Mouse (Mus musculus): Measurements from ENCODE around the gene Tk2. TPM values are rescaled to one million over a fixed set of nuclear protein-coding genes. Genes with fewer than 3 reads are reported as not detected.
A peak's percentile ranks its signal among the peaks of the same experiment; 100 is the strongest.
"Not testable (repeated sequence)": the region's sequence is repeated elsewhere in the genome, so short reads cannot be mapped to it uniquely, and the experiment has no call there.

Gene Tk2
- 16.3 and 16.4 TPM in 2 replicates for polyA plus RNA-seq (2014; fragmentation: Nextera tagmentation; extraction: Ambion mirVana)

DNA sequence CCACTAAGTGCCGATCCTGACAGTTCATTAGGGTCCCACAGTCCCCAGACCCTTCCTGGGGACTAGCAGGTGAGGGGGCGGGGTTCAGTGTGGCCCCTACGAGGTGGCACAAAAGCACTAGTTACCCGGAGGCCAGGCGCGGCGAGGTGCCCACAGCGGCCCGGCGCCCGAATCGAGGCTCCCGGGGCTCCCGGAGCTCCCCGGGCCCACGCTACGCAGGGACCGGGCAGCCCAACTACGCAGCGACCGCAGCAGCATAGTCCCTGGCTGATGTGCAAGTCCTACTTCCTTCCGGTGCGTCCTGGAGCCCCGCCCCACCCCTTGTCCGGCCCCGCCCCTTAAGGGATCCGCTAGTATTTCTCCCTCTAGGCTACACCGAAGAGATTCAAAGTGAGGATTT lies at the start of gene Tk2:
Gene Tk2 (minus strand): TSS at position 283 of the 400 bp plus-strand sequence.
- TF ChIP-seq CTCF (IDR thresholded peaks at IDR 0.05; ENCODE audit: low read depth) = no peak
- Histone ChIP-seq H3K4me2 (peak within 1 kb of the TSS; percentile 86), H3K4me1 (ENCODE audit: insufficient read depth) (peaks cover 4% of the 10 kb centered on the region), H3K9ac (peak within 1 kb of the TSS; percentile 76), H3K27ac (ENCODE audit: low read depth) (no peak within 1 kb of the TSS; the same call in 1 of the 2 replicates), H3K9me3 (ENCODE audit: low read depth, low read length) (no peaks in the 10 kb centered on the region), H3K27me3 (ENCODE audit: insufficient read depth, low read length) (no peaks in the 10 kb centered on the region), H3K4me3 (ENCODE audit: low read depth, low read length) (peak within 1 kb of the TSS; percentile 85), H3K36me3 (ENCODE audit: insufficient read depth) (0 out of 2 replicates have a peak, but pooled peaks cover 3% of the 10 kb centered on the region)
- ATAC-seq (ENCODE audit: insufficient read depth) (peak; percentile 83), DNase-seq (peak; percentile 83)
- under 1% methylated on average over 28 of the region's 28 CpGs for WGBS

DNA sequence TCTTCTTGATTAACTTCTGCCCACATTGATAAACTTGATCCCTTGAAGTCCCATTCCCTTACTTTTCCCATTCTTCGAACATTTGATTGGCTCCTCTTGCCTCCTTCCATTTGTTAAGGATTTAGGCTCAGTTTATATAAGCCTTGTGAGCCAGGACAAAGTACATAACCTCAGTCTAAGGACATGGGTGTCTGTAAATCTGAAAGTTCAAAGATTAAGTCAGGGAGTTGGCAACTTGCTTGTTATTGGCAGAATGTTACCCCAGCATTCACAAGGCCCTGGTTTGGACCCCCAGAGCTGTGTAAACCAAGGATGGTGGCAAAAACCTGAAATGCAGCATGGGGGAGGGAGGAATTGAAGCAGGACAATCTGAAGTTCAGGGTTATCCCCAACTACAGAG lies 46.0 kb upstream of the Tk2 start:
- TF ChIP-seq CTCF (IDR thresholded peaks at IDR 0.05; ENCODE audit: low read depth) = no peak
- WGBS = 77% methylated on average over 1 of the region's 1 CpGs
- no peak overlapping the region for H3K4me2 ChIP-seq

DNA sequence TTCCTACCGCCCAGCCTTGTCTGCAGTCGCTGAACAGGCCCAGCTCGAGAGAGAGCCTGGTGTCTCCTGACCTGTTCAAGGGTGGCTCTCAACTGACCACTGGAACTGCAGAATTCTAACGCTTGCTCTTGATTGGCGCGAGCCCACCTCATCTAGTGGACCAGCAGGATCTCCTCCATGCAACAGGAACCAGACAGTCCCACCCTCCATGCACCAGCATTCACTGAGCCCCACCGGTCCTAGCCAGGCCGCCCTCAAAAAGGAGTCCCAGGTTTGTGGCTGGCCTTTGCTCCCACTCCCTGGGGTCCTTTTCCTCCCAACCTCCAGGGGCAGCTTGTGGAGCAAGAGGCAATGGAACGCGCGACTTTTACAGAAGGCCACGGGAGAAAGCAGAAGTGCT lies 44.7 kb upstream of the Tk2 start, which contains the start of gene Cmtm2a:
Gene Cmtm2a (minus strand): TSS at position 101 of the 400 bp plus-strand sequence.
- not testable (repeated sequence) for H3K27me3 ChIP-seq (ENCODE audit: insufficient read depth, low read length); H3K9ac ChIP-seq; H3K4me3 ChIP-seq (ENCODE audit: low read depth, low read length); H3K4me2 ChIP-seq; H3K36me3 ChIP-seq (ENCODE audit: insufficient read depth); DNase-seq; H3K27ac ChIP-seq (ENCODE audit: low read depth); ATAC-seq (ENCODE audit: insufficient read depth); H3K9me3 ChIP-seq (ENCODE audit: low read depth, low read length); H3K4me1 ChIP-seq (ENCODE audit: insufficient read depth)
- 78% methylated on average over 12 of the region's 12 CpGs for WGBS

More for the DNA sequence above, 46.0 kb upstream of the Tk2 start:
- H3K9ac ChIP-seq = no peak overlapping the region
- H3K27ac ChIP-seq (ENCODE audit: low read depth) = no peak overlapping the region
- H3K4me3 ChIP-seq (ENCODE audit: low read depth, low read length) = no peak overlapping the region
- no peak for DNase-seq
- no peaks in the 10 kb centered on the region for H3K4me1 ChIP-seq (ENCODE audit: insufficient read depth)
- no peaks in the 10 kb centered on the region for H3K27me3 ChIP-seq (ENCODE audit: insufficient read depth, low read length)
- H3K36me3 ChIP-seq (ENCODE audit: insufficient read depth) = no peaks in the 10 kb centered on the region
- no peak for ATAC-seq (ENCODE audit: insufficient read depth)
- no peaks in the 10 kb centered on the region for H3K9me3 ChIP-seq (ENCODE audit: low read depth, low read length)

DNA sequence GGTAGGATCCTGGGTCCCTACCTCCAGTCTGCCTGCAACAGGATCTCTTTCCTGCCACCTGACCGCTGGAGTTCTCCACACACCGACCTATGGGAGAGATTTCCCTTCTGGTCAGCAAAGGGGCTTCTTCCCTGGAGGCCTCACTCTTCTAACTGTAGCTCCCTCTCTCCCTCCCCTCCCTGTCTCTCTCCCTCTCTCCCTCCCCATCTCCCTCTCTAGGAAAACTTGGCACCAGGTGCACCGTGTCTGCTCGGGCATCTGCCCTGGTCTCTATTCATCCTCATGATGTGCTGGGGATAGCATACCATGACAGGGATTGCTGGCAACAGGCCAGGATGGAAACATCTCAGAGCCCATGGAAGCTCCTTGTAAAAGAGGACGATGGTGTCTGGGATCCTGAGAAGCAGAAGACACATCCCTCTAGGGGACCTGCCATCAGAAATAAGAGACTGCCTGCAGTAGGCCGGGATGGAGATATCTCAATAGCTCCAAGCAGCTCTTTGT lies 20.6 kb upstream of the Tk2 start:
- no peak overlapping the region for H3K9ac ChIP-seq
- 0 out of 2 replicates have a peak, but pooled peaks cover 7% of the 10 kb centered on the region for H3K36me3 ChIP-seq (ENCODE audit: insufficient read depth)
- 81% methylated on average over 6 of the region's 6 CpGs for WGBS
- H3K27ac ChIP-seq (ENCODE audit: low read depth) = no peak overlapping the region
- no peak overlapping the region for H3K4me2 ChIP-seq
- no peaks in the 10 kb centered on the region for H3K9me3 ChIP-seq (ENCODE audit: low read depth, low read length)
- DNase-seq = no peak
- H3K27me3 ChIP-seq (ENCODE audit: insufficient read depth, low read length) = no peaks in the 10 kb centered on the region
- ATAC-seq (ENCODE audit: insufficient read depth) = no peak
- no peaks in the 10 kb centered on the region for H3K4me1 ChIP-seq (ENCODE audit: insufficient read depth)
- TF ChIP-seq CTCF (IDR thresholded peaks at IDR 0.05; ENCODE audit: low read depth) = no peak
- no peak overlapping the region for H3K4me3 ChIP-seq (ENCODE audit: low read depth, low read length)

DNA sequence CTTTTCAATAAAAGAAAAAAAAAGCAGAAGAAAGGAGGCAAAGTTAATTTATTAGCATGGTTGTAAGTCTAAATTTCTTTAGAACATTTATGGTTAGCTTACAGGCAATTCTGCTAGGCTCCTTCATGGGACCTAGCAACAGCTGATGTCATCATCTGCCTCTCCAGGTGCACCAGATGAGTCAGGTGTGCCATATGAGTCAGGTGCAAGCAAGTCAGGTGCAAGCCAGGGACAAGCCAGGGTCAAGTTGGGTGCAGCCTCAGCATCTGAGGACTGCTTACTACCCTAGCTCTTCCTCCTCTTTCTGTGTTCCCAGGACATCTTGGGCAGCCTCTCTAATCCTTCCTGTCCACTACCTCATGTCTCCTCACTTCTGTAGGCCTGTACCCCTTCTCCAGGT lies 20.0 kb upstream of the Tk2 start:
- no peak for TF ChIP-seq CTCF (IDR thresholded peaks at IDR 0.05; ENCODE audit: low read depth)

DNA sequence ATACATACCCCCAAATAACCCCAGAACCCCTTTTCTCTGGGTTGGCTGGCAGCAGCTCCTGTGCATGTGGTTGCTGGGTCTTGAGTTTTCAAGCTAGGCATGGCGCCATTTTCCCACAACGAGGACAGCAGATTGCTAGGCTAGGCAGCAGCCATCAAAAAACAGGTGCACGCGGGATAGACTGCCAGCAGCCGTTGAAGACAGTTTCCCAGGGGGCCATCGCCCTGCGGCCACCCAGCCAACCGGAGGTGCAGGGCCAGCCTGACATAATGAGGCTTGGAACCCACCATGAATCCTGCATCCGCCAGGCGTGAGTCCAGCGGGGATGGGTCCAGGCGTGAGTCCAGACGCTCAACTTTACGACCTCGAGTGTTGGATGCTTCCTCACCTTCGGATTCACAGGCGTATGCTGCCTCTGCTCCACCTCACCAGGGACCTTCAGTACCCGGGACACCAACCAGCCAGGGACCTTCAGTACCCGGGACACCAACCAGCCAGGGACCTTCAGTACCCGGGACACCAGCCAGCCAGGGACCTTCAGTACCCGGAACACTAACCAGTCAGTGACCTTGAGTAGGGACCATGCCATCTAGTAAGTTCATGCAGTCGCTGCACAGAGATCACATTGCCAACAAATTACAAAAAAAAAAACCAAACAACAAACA lies 16.0 kb upstream of the Tk2 start:
- not testable (repeated sequence) for DNase-seq; H3K27me3 ChIP-seq (ENCODE audit: insufficient read depth, low read length); H3K4me3 ChIP-seq (ENCODE audit: low read depth, low read length); H3K9ac ChIP-seq; H3K9me3 ChIP-seq (ENCODE audit: low read depth, low read length); H3K4me1 ChIP-seq (ENCODE audit: insufficient read depth); H3K27ac ChIP-seq (ENCODE audit: low read depth); H3K4me2 ChIP-seq; ATAC-seq (ENCODE audit: insufficient read depth)
- WGBS = 97% methylated on average over 21 of the region's 22 CpGs
- peaks cover 18% of the 10 kb centered on the region; the same call in 1 of the 2 replicates for H3K36me3 ChIP-seq (ENCODE audit: insufficient read depth)

More for the DNA sequence above, 20.0 kb upstream of the Tk2 start:
- H3K4me1 ChIP-seq (ENCODE audit: insufficient read depth) = no peaks in the 10 kb centered on the region
- H3K9ac ChIP-seq = no peak overlapping the region
- H3K36me3 ChIP-seq (ENCODE audit: insufficient read depth) = 0 out of 2 replicates have a peak, but pooled peaks cover 14% of the 10 kb centered on the region
- no peak overlapping the region for H3K4me3 ChIP-seq (ENCODE audit: low read depth, low read length)
- H3K27ac ChIP-seq (ENCODE audit: low read depth) = no peak overlapping the region
- H3K4me2 ChIP-seq = no peak overlapping the region
- DNase-seq = no peak
- ATAC-seq (ENCODE audit: insufficient read depth) = no peak
- no peaks in the 10 kb centered on the region for H3K9me3 ChIP-seq (ENCODE audit: low read depth, low read length)
- H3K27me3 ChIP-seq (ENCODE audit: insufficient read depth, low read length) = no peaks in the 10 kb centered on the region

DNA sequence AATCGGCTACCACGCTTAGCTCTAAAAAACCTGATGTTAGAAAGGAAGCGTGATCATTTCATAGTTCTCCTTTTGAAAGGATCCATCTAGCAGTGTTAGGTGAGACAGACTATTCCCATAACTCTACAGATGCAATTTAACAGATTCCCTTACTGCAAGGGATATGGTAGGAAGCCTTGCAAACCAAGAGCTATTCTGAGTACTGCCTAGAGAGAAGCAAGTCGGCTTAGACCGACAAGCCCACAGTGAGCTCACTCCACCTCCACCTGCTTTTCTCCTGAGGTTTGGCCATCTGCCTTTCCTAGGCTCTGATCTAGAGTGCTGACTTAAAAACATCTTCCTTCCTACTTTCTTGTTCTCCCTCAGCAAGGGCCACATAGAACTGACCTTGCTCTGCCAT lies 13.4 kb upstream of the Tk2 start:
- not testable (repeated sequence) for H3K9me3 ChIP-seq (ENCODE audit: low read depth, low read length); H3K27ac ChIP-seq (ENCODE audit: low read depth); H3K4me3 ChIP-seq (ENCODE audit: low read depth, low read length); H3K27me3 ChIP-seq (ENCODE audit: insufficient read depth, low read length); H3K4me1 ChIP-seq (ENCODE audit: insufficient read depth); H3K9ac ChIP-seq; H3K4me2 ChIP-seq; DNase-seq; ATAC-seq (ENCODE audit: insufficient read depth)
- 94% methylated on average over 5 of the region's 5 CpGs for WGBS
- peaks cover 39% of the 10 kb centered on the region for H3K36me3 ChIP-seq (ENCODE audit: insufficient read depth)

All from lung, embryonic 14.5 days (tissue).